Mouse (Mus musculus) heart, embryonic 12.5 days (tissue): ENCODE measurements around the gene Gucy2c. TPM values are rescaled to one million over a fixed set of nuclear protein-coding genes. Genes with fewer than 3 reads are reported as not detected.

Experiments
- microRNA-seq: library from miRNA; unstranded; fragments of <30 nt; microRNA quantifications from one replicate; pipeline ENCODE4, GENCODE M21; 2017
- polyA plus RNA-seq: library from polyadenylated mRNA; unstranded; fragments of >200 nt; fragmentation: Nextera tagmentation; extraction: Ambion mirVana; gene quantifications from 2 replicates; pipeline ENCODE4 v1.2.1, GENCODE M21; 2016

Gucy2c gene
- polyA plus RNA-seq, 1 experiment from 2014 or later, result not detected

Small RNA genes within 50 kb of the gene (microRNA-seq; reads per million reads assigned to microRNA genes)
- gene Gm44364, result not detected

Other genes with a start within 250 kb of the Gucy2c start
- gene Plbd1, start 119.8 kb downstream of the Gucy2c start, polyA plus RNA-seq, result 6.0 and 6.1 TPM in 2 replicates
- gene Hist4h4, start 22.6 kb upstream of the Gucy2c start, polyA plus RNA-seq, result 0.41 and 0.45 TPM in 2 replicates
- 85.2 and 86.2 TPM in 2 replicates for gene H2afj, start 26.5 kb upstream of the Gucy2c start, polyA plus RNA-seq
- 1.5 and 2.0 TPM in 2 replicates for gene BC049715, start 45.9 kb upstream of the Gucy2c start, polyA plus RNA-seq
- gene Wbp11, start 46.5 kb upstream of the Gucy2c start, polyA plus RNA-seq, result 90.5 and 91.8 TPM in 2 replicates
- not detected in 2 replicates for gene Smco3, start 53.7 kb upstream of the Gucy2c start, polyA plus RNA-seq
- gene Art4, start 76.0 kb upstream of the Gucy2c start, polyA plus RNA-seq, result 21.8 and 22.5 TPM in 2 replicates
- 139 TPM in 2 replicates for gene Mgp, start 94.1 kb upstream of the Gucy2c start, polyA plus RNA-seq
- gene Erp27, start 140.4 kb upstream of the Gucy2c start, polyA plus RNA-seq, result 0.98 and 1.0 TPM in 2 replicates
- gene Pde6h, start 142.1 kb upstream of the Gucy2c start, polyA plus RNA-seq, result 0.22 TPM in 1 of 2 replicates, not detected in the other
- 93.8 and 99.8 TPM in 2 replicates for gene Arhgdib, start 160.1 kb upstream of the Gucy2c start, polyA plus RNA-seq